Mouse (Mus musculus) neural tube, embryonic 11.5 days (tissue): Measurements from ENCODE around the gene Dll4. TPM values are rescaled to one million over a fixed set of nuclear protein-coding genes. Genes with fewer than 3 reads are reported as not detected.

ENCODE experiments used
- ATAC-seq: fragments of 200-750 bp; cut with Nextera tagmentation; 2 replicates; pipeline ENCODE4 v1.8.0; 2017; ENCODE audit warnings: moderate number of reproducible peaks, mild to moderate bottlenecking, moderate TSS enrichment, moderate library complexity; ENCODE audit not compliant: insufficient read depth, low FRiP score, low TSS enrichment
- DNase-seq: peaks from one replicate; pipeline ENCODE4 v3.0.0-alpha.2; 2015; ENCODE audit warnings: low spot score
- H3K27ac ChIP-seq: fragments of 300-500 bp; sonication (generic); 2 replicates; pipeline ENCODE4 v1.5.1; 2014; ENCODE audit warnings: low read depth, mild to moderate bottlenecking, low read length
- H3K27me3 ChIP-seq: fragments of 300-500 bp; sonication (generic); 2 replicates; pipeline ENCODE4 v1.6.1; 2014; ENCODE audit warnings: mild to moderate bottlenecking, low read length, mixed read lengths; ENCODE audit not compliant: control insufficient read depth, insufficient read depth
- H3K36me3 ChIP-seq: fragments of 300-500 bp; sonication (generic); 2 replicates; pipeline ENCODE4 v1.6.1; 2014; ENCODE audit warnings: mild to moderate bottlenecking, low read length, moderate library complexity, mixed read lengths; ENCODE audit not compliant: control insufficient read depth, insufficient read depth
- H3K4me1 ChIP-seq: fragments of 300-500 bp; sonication (generic); 2 replicates; pipeline ENCODE4 v1.6.1; 2014; ENCODE audit warnings: low read length, mixed read lengths; ENCODE audit not compliant: control insufficient read depth, insufficient read depth
- H3K4me2 ChIP-seq: fragments of 300-500 bp; sonication (generic); 2 replicates; pipeline ENCODE4 v1.6.1; 2014; ENCODE audit warnings: low read depth, mild to moderate bottlenecking, moderate library complexity
- H3K4me3 ChIP-seq: fragments of 300-500 bp; sonication (generic); 2 replicates; pipeline ENCODE4 v1.5.1; 2014; ENCODE audit warnings: low read depth, low read length
- H3K9ac ChIP-seq: fragments of 300-500 bp; sonication (generic); 2 replicates; pipeline ENCODE4 v1.6.1; 2014; ENCODE audit warnings: mild to moderate bottlenecking, low read length
- H3K9me3 ChIP-seq: fragments of 300-500 bp; sonication (generic); 2 replicates; pipeline ENCODE4 v1.6.1; 2016; ENCODE audit warnings: low read length; ENCODE audit not compliant: control insufficient read depth
- WGBS: fragments of 180-500 bp; shearing (Covaris S2); extraction: QIAGEN DNeasy Blood & Tissue Kit; methylation state at CpG from one replicate; pipeline ENCODE4 v1.1.7; 2014; 5-methylcytosine and 5-hydroxymethylcytosine counted together
- polyA plus RNA-seq: library from polyadenylated mRNA; unstranded; fragments of >200 nt; fragmentation: Nextera tagmentation; extraction: Ambion mirVana; gene quantifications from 2 replicates; pipeline ENCODE4 v1.2.1, GENCODE M21; 2014

The Dll4 gene
- polyA plus RNA-seq, 1 experiment from 2014 or later, result 3.8 TPM

DNA sequence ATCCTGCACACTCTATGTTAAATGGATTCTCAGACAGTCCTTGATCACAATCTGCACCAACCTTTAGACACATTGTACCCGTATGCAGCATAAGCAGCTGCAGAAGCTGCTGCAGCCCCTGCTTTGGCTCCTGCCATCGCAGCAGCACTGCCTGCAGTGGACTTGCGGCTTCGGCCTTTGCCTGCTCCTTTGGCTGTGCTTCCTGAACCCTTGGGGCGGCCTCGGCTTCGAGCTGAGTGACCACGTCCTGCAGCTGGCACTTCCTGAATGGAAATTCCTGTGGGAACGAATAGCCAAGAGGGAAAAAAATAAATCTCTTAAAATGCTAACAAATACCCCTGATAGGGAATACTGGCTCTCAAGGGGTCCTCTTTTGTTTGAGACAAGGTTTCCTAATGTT, 51.7 kb downstream of the Dll4 start:
- WGBS, result 89% methylated on average over 9 of the region's 9 CpGs
- H3K27me3 ChIP-seq, result no peaks in the 10 kb centered on the region

DNA sequence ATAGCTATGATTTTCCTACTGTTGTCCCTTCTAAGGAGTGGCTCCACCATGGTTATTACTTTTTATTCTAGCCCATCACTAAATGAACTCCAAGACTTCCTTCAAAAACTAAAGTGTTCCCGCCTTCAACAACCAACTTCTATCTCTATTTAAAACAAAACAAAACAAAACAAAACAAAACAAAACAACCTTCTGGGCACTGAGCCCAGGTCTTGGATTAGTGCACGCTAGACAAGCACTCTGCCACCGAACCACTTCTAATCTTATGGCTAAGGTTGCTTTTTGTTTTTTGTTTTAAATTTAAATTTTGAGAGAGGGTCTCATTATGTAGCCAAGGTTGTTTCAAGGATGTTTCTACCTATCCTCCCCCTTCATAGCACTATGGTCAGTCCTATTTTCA, 52.2 kb downstream of the Dll4 start:
- ATAC-seq, result no peak
- Histone ChIP-seq H3K4me3 (no peak overlapping the region), H3K36me3 (peaks cover 19% of the 10 kb centered on the region)

More for the DNA sequence above, 51.7 kb downstream of the Dll4 start:
- Histone ChIP-seq H3K36me3 (peaks cover 20% of the 10 kb centered on the region), H3K4me2 (no peak overlapping the region), H3K9me3 (no peaks in the 10 kb centered on the region), H3K9ac (no peak overlapping the region), H3K27ac (no peak overlapping the region), H3K4me1 (no peaks in the 10 kb centered on the region), H3K4me3 (no peak overlapping the region)
- no peak for ATAC-seq
- no peak for DNase-seq

DNA sequence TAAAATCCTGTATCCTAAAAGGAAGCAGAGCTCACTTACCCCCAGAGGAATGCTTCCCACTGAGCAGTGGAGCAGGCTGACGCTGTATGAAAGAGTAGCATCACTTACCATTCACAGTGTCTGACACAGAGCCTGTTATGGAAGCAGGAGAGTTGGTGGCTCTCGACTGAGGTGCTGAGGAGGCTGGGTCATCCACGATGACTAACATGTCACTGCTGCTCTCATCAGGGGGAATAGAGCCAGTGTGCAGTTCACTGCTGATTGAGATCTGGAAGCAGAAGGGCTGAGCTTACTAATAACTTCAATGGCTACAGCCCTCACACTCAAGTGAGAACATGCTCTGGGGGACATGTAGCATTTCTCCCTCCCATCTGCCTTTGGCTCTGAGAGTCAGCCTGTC, 53.9 kb downstream of the Dll4 start:
- ATAC-seq (no peak), DNase-seq (no peak)
- 93% methylated on average over 3 of the region's 3 CpGs for WGBS
- no peaks in the 10 kb centered on the region for H3K27me3 ChIP-seq
- no peaks in the 10 kb centered on the region for H3K9me3 ChIP-seq
- H3K4me3 ChIP-seq, result no peak overlapping the region
- H3K9ac ChIP-seq, result no peak overlapping the region
- no peak overlapping the region for H3K27ac ChIP-seq
- peaks cover 16% of the 10 kb centered on the region for H3K36me3 ChIP-seq
- H3K4me2 ChIP-seq, result no peak overlapping the region
- no peaks in the 10 kb centered on the region for H3K4me1 ChIP-seq

More for the DNA sequence above, 52.2 kb downstream of the Dll4 start:
- Histone ChIP-seq H3K27ac (no peak overlapping the region), H3K27me3 (no peaks in the 10 kb centered on the region), H3K9me3 (no peaks in the 10 kb centered on the region), H3K4me2 (no peak overlapping the region), H3K9ac (no peak overlapping the region), H3K4me1 (no peaks in the 10 kb centered on the region)
- DNase-seq, result no peak
- 92% methylated on average over 3 of the region's 3 CpGs for WGBS

Other genes starting within 250 kb of the Dll4 start
- gene Rad51, start 213.0 kb upstream of the Dll4 start, polyA plus RNA-seq, result 56.9 and 61.4 TPM in 2 replicates
- 41.3 and 49.9 TPM in 2 replicates for gene Rmdn3, start 168.8 kb upstream of the Dll4 start, polyA plus RNA-seq
- 3.2 and 3.7 TPM in 2 replicates for gene Gchfr, start 158.0 kb upstream of the Dll4 start, polyA plus RNA-seq
- gene Gm14137, start 151.3 kb upstream of the Dll4 start, polyA plus RNA-seq, result 0.17 and 0.20 TPM in 2 replicates
- gene Zfyve19, start 117.2 kb upstream of the Dll4 start, polyA plus RNA-seq, result 43.0 and 52.5 TPM in 2 replicates
- gene Dnajc17, start 117.0 kb upstream of the Dll4 start, polyA plus RNA-seq, result 19.4 and 20.3 TPM in 2 replicates
- gene Ppp1r14d, start 95.9 kb upstream of the Dll4 start, polyA plus RNA-seq, result not detected in 2 replicates
- 2.7 and 2.8 TPM in 2 replicates for gene Spint1, start 88.4 kb upstream of the Dll4 start, polyA plus RNA-seq
- 2.3 and 2.4 TPM in 2 replicates for gene Rhov, start 54.5 kb upstream of the Dll4 start, polyA plus RNA-seq
- 17.4 and 17.8 TPM in 2 replicates for gene Vps18, start 37.0 kb upstream of the Dll4 start, polyA plus RNA-seq
- gene Chac1, start 25.4 kb downstream of the Dll4 start, polyA plus RNA-seq, result 0.95 and 1.3 TPM in 2 replicates
- gene Ino80, start 151.9 kb downstream of the Dll4 start, polyA plus RNA-seq, result 4.5 and 4.6 TPM in 2 replicates
- 0.57 and 0.65 TPM in 2 replicates for gene Exd1, start 221.8 kb downstream of the Dll4 start, polyA plus RNA-seq
- gene Chp1, start 221.9 kb downstream of the Dll4 start, polyA plus RNA-seq, result 69.4 and 72.8 TPM in 2 replicates